Mouse (Mus musculus) E14TG2a.4 (cell line): ENCODE measurements around the gene Ccl22.

Experiments
- CTCF ChIP-seq: conservative IDR thresholded peaks from 2 replicates; pipeline ENCODE4 v1.5.1; 2014; ENCODE audit warnings: low read length
- POU5F1 ChIP-seq: IDR thresholded peaks from 2 replicates; pipeline ENCODE4 v1.6.1; 2014; ENCODE audit warnings: low read length, borderline replicate concordance

DNA sequence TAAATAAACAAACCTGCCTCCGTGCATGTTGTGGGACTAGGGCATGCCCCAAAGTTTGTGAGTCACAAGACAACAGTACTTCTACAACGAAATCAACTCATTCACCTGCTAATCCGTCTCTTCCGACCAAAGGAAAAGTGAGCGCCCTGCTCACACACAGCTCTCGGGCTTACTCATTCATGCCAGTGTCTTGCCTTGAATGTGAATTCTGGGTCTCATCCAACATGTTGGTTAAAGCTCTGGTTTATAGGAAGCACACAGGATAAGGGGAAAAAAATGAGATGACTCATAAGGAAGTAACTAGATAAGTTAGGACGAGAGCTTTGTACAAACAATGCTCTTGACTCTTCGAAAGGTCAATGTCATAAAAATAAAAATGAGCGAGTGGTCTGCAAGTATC, 21.6 kb downstream of the Ccl22 start:
- TF ChIP-seq CTCF (no peak), POU5F1 (no peak)
